Mouse (Mus musculus): ENCODE data around the gene Cnih3. TPM values are rescaled to one million over a fixed set of nuclear protein-coding genes. Genes with fewer than 3 reads are reported as not detected.

The Cnih3 gene
- polyA plus RNA-seq, 1 experiment, result 0.37 TPM

DNA sequence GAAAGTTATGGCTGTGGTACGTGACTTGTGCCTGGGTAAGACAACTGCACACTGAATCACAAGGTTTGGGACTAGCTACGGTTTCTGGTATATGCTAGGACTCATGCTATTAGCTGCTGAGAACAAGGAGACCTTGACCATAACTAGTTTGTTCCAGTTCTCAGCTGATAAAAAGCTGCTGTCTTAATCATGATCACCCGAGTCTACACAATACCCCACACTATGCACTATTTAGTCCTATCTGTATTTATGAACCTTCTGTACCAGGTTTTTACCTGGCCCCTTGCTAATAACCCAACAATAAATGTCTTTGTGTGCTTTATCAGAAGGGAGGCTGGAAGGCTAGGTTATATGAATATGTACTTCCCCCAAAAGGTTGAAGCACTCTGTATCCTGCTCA, 72.5 kb downstream of the Cnih3 start:
- no peaks in the 10 kb centered on the region for H3K36me3 ChIP-seq (ENCODE audit: control insufficient read depth, insufficient read depth)
- no peaks in the 10 kb centered on the region for H3K27me3 ChIP-seq (ENCODE audit: control insufficient read depth, insufficient read depth, insufficient read length)
- H3K4me2 ChIP-seq (ENCODE audit: low read depth), result peak overlapping the region; percentile 3
- no peak overlapping the region for H3ac ChIP-seq (ENCODE audit: control insufficient read depth, insufficient read length)
- H3K79me2 ChIP-seq (ENCODE audit: control insufficient read depth, insufficient read depth), result no peaks in the 10 kb centered on the region
- no peak overlapping the region for H3K4me3 ChIP-seq
- TF ChIP-seq TCF3 (IDR thresholded peaks at IDR 0.05; ENCODE audit: insufficient read length, low read depth) (no peak), SRF (IDR thresholded peaks at IDR 0.05; ENCODE audit: control insufficient read depth, insufficient read length, low read depth) (no peak), USF1 (IDR thresholded peaks at IDR 0.05; ENCODE audit: low read depth) (no peak), MAX (IDR thresholded peaks at IDR 0.05; ENCODE audit: low read depth) (no peak), MYOD1 (IDR thresholded peaks at IDR 0.05; ENCODE audit: control insufficient read depth in 1 of 3, insufficient read length in 2 of 3, low read depth in 2 of 3) (no peak), CEBPB (IDR thresholded peaks at IDR 0.05; ENCODE audit: insufficient read depth, poor library complexity, severe bottlenecking) (no peak), TCF12 (IDR thresholded peaks at IDR 0.05; ENCODE audit: insufficient read depth, poor library complexity, severe bottlenecking) (no peak), E2F4 (IDR thresholded peaks at IDR 0.05; ENCODE audit: insufficient read depth) (no peak), POLR2AphosphoS2 (IDR thresholded peaks at IDR 0.05; ENCODE audit: insufficient read length, low read depth) (no peak), MYOG (IDR thresholded peaks at IDR 0.05; ENCODE audit: control insufficient read depth in 1 of 3, insufficient read depth in 1 of 3, insufficient read length in 2 of 3, low read depth in 2 of 3) (no peak), REST (IDR thresholded peaks at IDR 0.05; ENCODE audit: insufficient read depth, insufficient read length) (no peak), POLR2A (IDR thresholded peaks at IDR 0.05; ENCODE audit: insufficient read length, low read depth) (no peak)

DNA sequence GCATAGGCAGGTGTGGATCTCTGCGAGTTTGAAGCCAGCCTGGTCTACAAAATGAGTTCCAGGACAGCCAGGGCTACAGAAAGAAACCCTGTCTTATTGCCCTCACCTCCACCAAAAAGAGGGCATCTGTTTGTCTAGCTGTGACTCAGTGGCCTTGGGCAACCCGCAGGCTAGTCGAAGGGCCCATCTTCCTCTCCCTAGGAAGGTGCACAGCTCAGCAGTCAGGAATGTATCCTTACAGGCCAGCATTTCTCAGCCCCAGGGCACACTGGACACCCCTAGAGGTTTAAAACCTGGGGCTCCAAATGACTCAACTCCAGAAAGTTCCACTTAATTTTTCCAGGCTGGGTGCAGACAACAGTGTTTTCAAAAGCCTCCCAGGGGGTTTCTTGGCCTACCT, 73.0 kb downstream of the Cnih3 start:
- no peaks in the 10 kb centered on the region for H3K36me3 ChIP-seq (ENCODE audit: control insufficient read depth, insufficient read depth)
- TF ChIP-seq E2F4 (IDR thresholded peaks at IDR 0.05; ENCODE audit: insufficient read depth) (no peak), TCF3 (IDR thresholded peaks at IDR 0.05; ENCODE audit: insufficient read length, low read depth) (no peak), MAX (IDR thresholded peaks at IDR 0.05; ENCODE audit: low read depth) (no peak), MYOG (IDR thresholded peaks at IDR 0.05; ENCODE audit: control insufficient read depth in 1 of 3, insufficient read depth in 1 of 3, insufficient read length in 2 of 3, low read depth in 2 of 3) (no peak), TCF12 (IDR thresholded peaks at IDR 0.05; ENCODE audit: insufficient read depth, poor library complexity, severe bottlenecking) (no peak), CEBPB (IDR thresholded peaks at IDR 0.05; ENCODE audit: insufficient read depth, poor library complexity, severe bottlenecking) (0 out of 2 replicates have a peak, but pooled peaks have one; percentile 14), REST (IDR thresholded peaks at IDR 0.05; ENCODE audit: insufficient read depth, insufficient read length) (no peak), POLR2AphosphoS2 (IDR thresholded peaks at IDR 0.05; ENCODE audit: insufficient read length, low read depth) (no peak)
- H3K27me3 ChIP-seq (ENCODE audit: control insufficient read depth, insufficient read depth, insufficient read length), result no peaks in the 10 kb centered on the region
- H3K4me2 ChIP-seq (ENCODE audit: low read depth), result peak overlapping the region; percentile 3
- no peak overlapping the region for H3ac ChIP-seq (ENCODE audit: control insufficient read depth, insufficient read length)
- H3K4me3 ChIP-seq, result no peak overlapping the region
- H3K79me2 ChIP-seq (ENCODE audit: control insufficient read depth, insufficient read depth), result no peaks in the 10 kb centered on the region

DNA sequence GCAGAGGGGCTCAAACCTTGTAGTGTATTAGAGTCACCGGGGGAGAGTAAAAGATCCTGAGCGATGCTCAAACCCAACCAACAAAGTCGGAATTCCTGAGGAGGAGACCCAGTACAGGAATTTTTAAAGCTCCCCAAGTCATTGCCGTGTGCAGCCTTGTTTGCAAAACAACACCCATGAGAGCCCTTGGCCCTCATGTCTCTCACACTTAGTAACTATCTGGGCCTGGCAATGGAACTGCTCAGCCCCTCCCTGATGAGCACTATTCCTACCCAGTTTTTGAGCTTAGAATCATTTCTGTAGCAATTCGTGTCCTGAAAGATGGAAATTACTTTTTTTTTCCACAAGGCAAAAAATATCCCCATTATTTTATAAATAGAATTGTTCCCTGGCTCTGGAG, 74.0 kb downstream of the Cnih3 start:
- no peaks in the 10 kb centered on the region for H3K79me2 ChIP-seq (ENCODE audit: control insufficient read depth, insufficient read depth)
- no peak overlapping the region for H3K4me2 ChIP-seq (ENCODE audit: low read depth)
- no peak overlapping the region for H3K4me3 ChIP-seq
- no peaks in the 10 kb centered on the region for H3K36me3 ChIP-seq (ENCODE audit: control insufficient read depth, insufficient read depth)
- no peaks in the 10 kb centered on the region for H3K27me3 ChIP-seq (ENCODE audit: control insufficient read depth, insufficient read depth, insufficient read length)
- H3ac ChIP-seq (ENCODE audit: control insufficient read depth, insufficient read length), result no peak overlapping the region
- TF ChIP-seq MYOD1 (IDR thresholded peaks at IDR 0.05; ENCODE audit: control insufficient read depth in 1 of 3, insufficient read length in 2 of 3, low read depth in 2 of 3), result no peak
- no peak for TF ChIP-seq REST (IDR thresholded peaks at IDR 0.05; ENCODE audit: insufficient read depth, insufficient read length)
- TF ChIP-seq USF1 (IDR thresholded peaks at IDR 0.05; ENCODE audit: low read depth), result no peak

DNA sequence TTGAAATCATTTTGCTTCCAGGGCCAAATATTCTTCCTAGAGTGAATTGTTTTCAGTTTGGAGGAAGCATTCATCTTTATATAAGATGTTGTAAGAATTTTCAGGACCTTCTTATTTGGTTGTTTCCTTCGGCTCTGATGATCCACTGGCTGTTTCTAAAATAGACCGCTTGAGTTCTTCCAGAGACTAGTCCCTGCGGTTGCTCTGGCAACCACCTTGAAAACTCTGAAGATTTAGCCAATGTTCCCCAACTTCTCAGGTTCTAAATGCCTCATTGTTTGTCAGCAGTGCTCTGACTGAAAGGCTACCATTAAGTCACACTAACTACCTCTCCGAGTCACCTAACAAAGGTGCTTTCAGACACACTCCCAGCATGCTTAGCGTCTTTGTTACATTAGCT, 80.8 kb downstream of the Cnih3 start:
- Histone ChIP-seq H3K36me3 (ENCODE audit: control insufficient read depth, insufficient read depth) (no peaks in the 10 kb centered on the region), H3K79me2 (ENCODE audit: control insufficient read depth, insufficient read depth) (no peaks in the 10 kb centered on the region), H3K4me2 (ENCODE audit: low read depth) (no peak overlapping the region), H3K4me3 (no peak overlapping the region), H3ac (ENCODE audit: control insufficient read depth, insufficient read length) (no peak overlapping the region), H3K27me3 (ENCODE audit: control insufficient read depth, insufficient read depth, insufficient read length) (no peaks in the 10 kb centered on the region)
- no peak for TF ChIP-seq E2F4 (IDR thresholded peaks at IDR 0.05; ENCODE audit: insufficient read depth)
- no peak for TF ChIP-seq TCF12 (IDR thresholded peaks at IDR 0.05; ENCODE audit: insufficient read depth, poor library complexity, severe bottlenecking)
- no peak for TF ChIP-seq SRF (IDR thresholded peaks at IDR 0.05; ENCODE audit: control insufficient read depth, insufficient read length, low read depth)
- TF ChIP-seq MYOD1 (IDR thresholded peaks at IDR 0.05; ENCODE audit: control insufficient read depth in 1 of 3, insufficient read length in 2 of 3, low read depth in 2 of 3), result no peak
- no peak for TF ChIP-seq MAX (IDR thresholded peaks at IDR 0.05; ENCODE audit: low read depth)
- no peak for TF ChIP-seq POLR2A (IDR thresholded peaks at IDR 0.05; ENCODE audit: insufficient read length, low read depth)

DNA sequence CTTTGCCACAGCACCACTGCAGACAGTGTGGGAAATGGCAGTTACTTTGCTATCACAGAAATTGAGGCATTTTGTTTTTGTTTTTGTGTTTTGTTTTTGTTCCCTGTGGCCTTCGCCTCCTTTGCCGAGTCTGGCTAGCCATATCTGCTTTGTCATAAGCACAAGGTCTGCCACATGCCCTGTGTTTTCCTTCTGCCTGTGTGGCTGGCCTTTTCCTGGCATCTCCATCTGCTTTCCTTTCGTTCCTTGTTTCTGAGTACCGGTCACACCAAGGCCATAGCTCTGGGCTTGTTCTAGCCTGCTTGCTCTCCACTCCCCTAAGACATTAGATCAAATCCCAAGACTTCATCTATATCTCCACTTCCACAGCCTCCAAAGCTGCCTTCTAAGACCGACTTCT, 83.0 kb downstream of the Cnih3 start:
- TF ChIP-seq POLR2AphosphoS2 (IDR thresholded peaks at IDR 0.05; ENCODE audit: insufficient read length, low read depth) (no peak), MYOG (IDR thresholded peaks at IDR 0.05; ENCODE audit: control insufficient read depth in 1 of 3, insufficient read depth in 1 of 3, insufficient read length in 2 of 3, low read depth in 2 of 3) (no peak), SRF (IDR thresholded peaks at IDR 0.05; ENCODE audit: control insufficient read depth, insufficient read length, low read depth) (no peak), E2F4 (IDR thresholded peaks at IDR 0.05; ENCODE audit: insufficient read depth) (no peak), TCF3 (IDR thresholded peaks at IDR 0.05; ENCODE audit: insufficient read length, low read depth) (no peak), USF1 (IDR thresholded peaks at IDR 0.05; ENCODE audit: low read depth) (no peak), MYOD1 (IDR thresholded peaks at IDR 0.05; ENCODE audit: control insufficient read depth in 1 of 3, insufficient read length in 2 of 3, low read depth in 2 of 3) (no peak), MAX (IDR thresholded peaks at IDR 0.05; ENCODE audit: low read depth) (no peak), REST (IDR thresholded peaks at IDR 0.05; ENCODE audit: insufficient read depth, insufficient read length) (no peak), POLR2A (IDR thresholded peaks at IDR 0.05; ENCODE audit: insufficient read length, low read depth) (no peak), CEBPB (IDR thresholded peaks at IDR 0.05; ENCODE audit: insufficient read depth, poor library complexity, severe bottlenecking) (no peak), TCF12 (IDR thresholded peaks at IDR 0.05; ENCODE audit: insufficient read depth, poor library complexity, severe bottlenecking) (no peak)
- H3K4me2 ChIP-seq (ENCODE audit: low read depth), result no peak overlapping the region
- no peak overlapping the region for H3K4me3 ChIP-seq
- no peaks in the 10 kb centered on the region for H3K36me3 ChIP-seq (ENCODE audit: control insufficient read depth, insufficient read depth)
- no peaks in the 10 kb centered on the region for H3K27me3 ChIP-seq (ENCODE audit: control insufficient read depth, insufficient read depth, insufficient read length)
- no peak overlapping the region for H3ac ChIP-seq (ENCODE audit: control insufficient read depth, insufficient read length)
- H3K79me2 ChIP-seq (ENCODE audit: control insufficient read depth, insufficient read depth), result no peaks in the 10 kb centered on the region
